Mouse (Mus musculus): ENCODE data around the gene Cyp21a1.
"Not testable (repeated sequence)": the region's sequence is repeated elsewhere in the genome, so short reads cannot be mapped to it uniquely, and the experiment has no call there.

Cyp21a1 gene

GRCm38 (mm10) chr17:34804301-34804700 is at the start of gene Cyp21a1:
Cyp21a1 (minus strand) TSS chr17:34804561.
- DNase-seq: not testable (repeated sequence)

DNA sequence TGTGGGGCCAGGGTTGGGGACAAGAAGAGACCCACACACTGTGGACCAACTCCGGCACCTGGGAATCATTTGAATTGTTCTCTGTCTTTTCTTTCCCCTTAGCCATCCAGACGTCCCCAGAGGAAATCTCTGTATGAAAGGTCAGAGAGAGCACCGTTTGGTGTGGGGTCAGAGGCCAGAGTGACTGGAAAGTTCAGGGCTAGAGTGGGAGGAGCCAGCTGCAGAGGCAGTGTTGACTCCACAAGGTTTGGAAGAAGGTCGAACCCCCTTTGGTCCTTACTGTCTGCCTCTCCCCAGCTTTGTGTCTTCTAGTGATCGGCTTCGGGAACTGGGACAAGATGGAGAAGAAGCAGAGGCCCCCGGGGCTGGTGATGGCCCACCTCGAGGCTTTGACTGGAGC is 49.1 kb upstream of the Cyp21a1 start:
- DNase-seq: no peak

DNA sequence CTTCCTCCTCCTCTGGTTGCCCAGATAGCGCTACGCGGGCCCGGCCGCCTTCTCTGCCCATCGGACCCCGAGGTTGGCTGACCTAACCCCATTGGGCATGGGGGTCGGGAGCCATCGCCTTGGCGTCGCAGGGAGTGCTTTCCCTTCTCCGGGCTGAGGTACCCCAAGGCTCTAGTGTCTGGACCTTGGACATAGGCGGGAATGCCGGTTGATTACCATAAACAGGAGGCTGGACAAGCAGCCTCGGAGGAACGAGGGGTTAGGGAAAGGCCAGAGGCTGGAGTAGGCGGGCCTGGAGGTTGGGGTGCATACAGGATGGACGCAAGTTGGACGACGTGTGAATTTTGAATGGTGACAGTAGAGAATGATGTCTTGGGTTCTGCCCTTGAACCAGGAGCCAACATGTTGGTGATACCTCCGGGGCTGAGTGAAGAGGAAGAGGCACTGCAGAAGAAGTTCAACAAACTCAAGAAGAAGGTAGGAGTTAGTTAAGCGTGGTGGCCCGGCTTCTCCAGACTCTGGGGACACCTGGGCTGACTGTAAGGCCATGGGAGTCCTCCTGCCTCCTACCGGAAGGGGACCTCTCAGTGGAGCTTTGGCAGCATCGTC is 46.3 kb upstream of the Cyp21a1 start:
- no peak for DNase-seq

DNA sequence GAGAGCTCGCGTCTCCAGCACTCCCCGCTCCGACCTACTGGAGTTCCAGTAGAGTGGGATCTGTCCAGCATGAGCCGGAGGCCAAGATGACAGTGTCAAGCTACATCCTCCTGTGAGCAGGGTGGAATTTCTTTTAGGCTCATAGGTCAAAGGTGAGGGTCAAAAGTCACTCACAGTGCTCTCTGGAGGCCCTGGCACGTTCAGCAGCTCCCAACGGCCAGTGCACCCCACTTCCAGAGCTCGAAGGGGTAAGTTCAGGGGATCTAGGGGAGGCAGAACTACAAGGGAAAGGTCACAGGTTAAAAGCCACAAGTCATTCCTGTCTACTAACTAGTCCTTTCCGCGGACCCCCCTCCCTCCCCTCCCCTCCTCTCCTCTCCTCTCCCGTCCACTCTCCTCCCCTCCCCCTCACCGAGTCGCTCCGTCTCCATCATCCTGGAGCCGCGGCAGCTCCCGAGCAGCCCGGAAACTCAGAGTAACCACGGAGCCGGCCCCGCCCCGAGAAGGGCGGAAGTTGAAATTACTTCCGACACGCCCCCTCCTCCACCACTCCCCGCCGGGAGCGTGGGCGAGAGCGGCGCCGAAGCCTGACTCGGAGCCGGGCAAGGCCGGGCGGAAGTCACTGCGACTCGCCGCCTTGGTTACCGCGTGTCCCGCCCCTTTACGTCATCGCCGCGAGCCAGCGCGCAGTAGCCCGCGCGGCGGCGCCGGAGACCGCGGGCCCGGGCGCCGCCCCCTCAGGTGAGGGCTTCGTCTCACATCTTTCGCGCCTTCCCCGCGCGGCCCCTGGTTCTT is 45.6 kb upstream of the Cyp21a1 start, which contains the start of the genes Skiv2l and Nelfe:
Skiv2l (minus strand) TSS at position 489 of the 795 bp plus-strand sequence.
Nelfe (plus strand) TSS at position 670 of the 795 bp plus-strand sequence.
- DNase-seq: peak; percentile 98 to 99

GRCm38 (mm10) chr17:34847615-34848014 is 43.3 kb upstream of the Cyp21a1 start:
- DNase-seq: no peak

DNA sequence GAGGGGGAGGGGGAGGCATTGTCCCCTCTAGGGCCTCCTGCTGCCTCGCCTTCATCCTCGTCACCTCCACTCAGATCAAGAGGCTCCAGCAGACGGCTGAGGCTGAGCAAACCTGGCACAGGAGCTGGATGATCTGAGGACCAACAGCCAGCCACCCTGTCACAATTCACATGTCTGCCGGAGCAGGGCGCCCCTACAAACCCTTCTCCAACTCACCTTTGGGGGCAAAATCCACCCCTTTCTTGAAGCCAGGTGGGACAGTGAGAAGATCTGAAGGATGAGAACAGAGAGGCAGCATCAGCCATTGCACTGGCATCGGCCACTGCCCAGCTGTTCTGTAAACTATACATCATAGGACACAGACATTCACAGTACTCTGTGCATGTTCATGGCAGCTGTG is 42.8 kb upstream of the Cyp21a1 start:
- DNase-seq: no peak

- DNase-seq: no peak
These were observed 40.5 kb upstream of the Cyp21a1 start for GRCm38 (mm10) chr17:34844884-34845283.

DNA sequence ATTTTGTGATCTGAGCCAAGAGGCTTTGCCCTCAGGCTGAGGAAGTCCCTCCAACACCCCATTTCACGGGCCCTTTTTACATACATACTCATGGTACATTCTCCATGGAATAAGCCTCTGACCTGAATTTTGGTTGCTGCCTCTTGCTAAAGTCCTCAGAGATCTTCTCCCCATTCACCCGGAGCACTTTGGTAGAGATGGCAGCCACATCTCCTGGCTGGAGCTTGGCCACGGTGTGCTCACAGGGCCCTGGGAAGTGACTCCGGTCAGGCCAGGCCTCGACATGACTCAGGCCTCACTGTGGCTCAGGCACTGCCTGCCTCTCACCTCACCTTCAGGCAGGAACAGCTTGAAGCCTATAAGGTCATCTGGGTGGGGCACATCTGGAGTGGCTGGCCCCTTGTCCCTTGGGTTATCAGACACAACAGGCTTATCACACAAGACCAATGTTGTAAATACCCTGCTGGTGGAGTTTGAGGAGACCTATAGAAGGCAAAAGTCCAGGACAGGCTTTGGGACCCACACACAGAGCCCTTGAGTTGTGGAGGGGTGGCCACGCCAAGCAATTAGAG is 36.5 kb upstream of the Cyp21a1 start:
- no peak for DNase-seq

DNA sequence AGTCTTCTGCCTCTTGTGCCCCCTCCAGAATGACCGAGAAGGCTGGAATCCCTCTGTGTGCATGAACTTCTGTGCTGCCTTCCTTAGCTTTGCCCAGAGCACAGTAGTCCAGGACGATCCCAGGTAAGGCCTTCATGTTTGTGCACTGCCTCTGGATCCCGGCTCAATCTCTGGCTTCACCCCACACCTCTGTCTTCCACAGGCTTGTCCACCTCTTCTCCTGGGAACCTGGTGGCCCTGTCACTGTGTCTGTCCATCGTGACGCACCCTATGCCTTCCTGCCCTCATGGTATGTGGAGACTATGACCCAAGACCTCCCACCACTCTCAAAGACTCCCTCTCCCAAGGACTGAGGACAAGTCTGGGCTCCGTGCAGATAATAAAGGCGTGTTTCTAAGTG is 34.4 kb upstream of the Cyp21a1 start:
- DNase-seq: no peak

GRCm38 (mm10) chr17:34837464-34838324 is 33.3 kb upstream of the Cyp21a1 start:
- DNase-seq: peak; percentile 20 to 22

- peak; percentile 98 for DNase-seq
These were observed 32.5 kb upstream of the Cyp21a1 start, which contains the start of the genes Stk19 and Dxo for GRCm38 (mm10) chr17:34836856-34837221. Stk19 (minus strand) TSS chr17:34836945. Dxo (plus strand) TSS chr17:34837019.

GRCm38 (mm10) chr17:34836155-34836855 is 31.9 kb upstream of the Cyp21a1 start:
- no peak for DNase-seq

- not testable (repeated sequence) for DNase-seq
These were observed 26.4 kb upstream of the Cyp21a1 start for GRCm38 (mm10) chr17:34830776-34831175.

GRCm38 (mm10) chr17:34814818-34815370 is 10.5 kb upstream of the Cyp21a1 start:
- no peak for DNase-seq

DNA sequence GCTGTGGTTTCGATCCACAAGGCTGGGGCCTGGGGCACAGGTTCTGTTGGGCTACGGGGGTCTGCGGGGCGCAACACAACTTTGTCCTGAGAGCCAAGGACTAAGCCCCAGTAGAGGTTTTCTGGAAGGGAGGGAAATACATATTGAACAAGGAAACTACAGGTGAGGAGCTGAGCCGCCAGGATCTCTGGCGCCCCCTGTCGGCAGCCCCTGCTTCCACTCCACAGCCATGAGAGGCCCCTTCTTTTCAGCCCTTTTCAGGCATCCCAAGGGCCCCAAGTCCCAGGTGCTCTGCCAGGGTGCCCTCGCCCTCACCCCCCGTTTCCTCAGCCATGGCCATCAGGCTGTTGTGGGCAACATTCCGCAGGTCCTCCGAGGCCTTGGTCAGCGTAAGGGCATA is 9.4 kb upstream of the Cyp21a1 start:
- peak; percentile 57 to 65 for DNase-seq

DNA sequence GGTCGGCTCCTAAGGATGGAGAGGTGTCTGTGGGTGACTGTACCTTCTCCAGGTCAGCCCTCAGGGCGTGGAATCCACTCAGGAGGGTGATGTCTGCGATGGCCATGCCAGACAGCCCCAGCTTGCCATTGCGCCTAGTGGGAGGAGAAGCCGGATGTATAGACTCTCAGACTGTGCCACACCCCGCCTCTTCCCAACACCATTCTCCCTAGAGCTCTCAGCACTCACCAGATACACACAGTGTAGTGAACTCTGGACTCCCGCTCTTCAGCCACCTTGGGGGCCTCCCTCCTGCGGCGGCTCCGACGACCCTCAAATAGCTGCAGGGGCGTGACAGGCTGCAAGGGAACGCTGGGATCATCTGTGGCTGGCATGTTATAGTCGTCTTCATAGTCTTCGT is 6.9 kb upstream of the Cyp21a1 start:
- no peak for DNase-seq

GRCm38 (mm10) chr17:34810811-34811210 is 6.5 kb upstream of the Cyp21a1 start:
- DNase-seq: not testable (repeated sequence)

DNA sequence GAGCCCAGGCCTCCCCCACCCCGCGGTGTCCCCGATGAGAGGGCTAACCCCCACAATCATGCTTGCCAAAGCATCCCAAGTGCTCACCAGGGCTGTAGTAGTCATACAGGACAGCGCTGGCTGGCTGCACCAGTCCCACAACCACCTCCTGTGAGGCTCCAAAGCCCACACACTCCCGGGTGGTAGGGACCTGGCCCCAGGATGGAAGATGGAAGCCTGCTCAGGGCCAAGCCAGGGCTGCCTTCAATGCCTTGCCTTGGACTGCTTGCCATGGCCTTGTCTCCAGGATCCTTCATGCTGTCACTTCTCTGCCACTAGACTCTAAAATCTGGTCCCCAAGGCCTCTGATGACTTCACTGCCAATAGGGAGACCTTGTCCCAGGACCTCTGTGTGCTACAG is 6.0 kb upstream of the Cyp21a1 start:
- DNase-seq: not testable (repeated sequence)

- no peak for DNase-seq
These were observed 4.3 kb upstream of the Cyp21a1 start for GRCm38 (mm10) chr17:34808599-34809205.

- no peak for DNase-seq
These were observed 2.8 kb upstream of the Cyp21a1 start for GRCm38 (mm10) chr17:34807176-34807575.

DNA sequence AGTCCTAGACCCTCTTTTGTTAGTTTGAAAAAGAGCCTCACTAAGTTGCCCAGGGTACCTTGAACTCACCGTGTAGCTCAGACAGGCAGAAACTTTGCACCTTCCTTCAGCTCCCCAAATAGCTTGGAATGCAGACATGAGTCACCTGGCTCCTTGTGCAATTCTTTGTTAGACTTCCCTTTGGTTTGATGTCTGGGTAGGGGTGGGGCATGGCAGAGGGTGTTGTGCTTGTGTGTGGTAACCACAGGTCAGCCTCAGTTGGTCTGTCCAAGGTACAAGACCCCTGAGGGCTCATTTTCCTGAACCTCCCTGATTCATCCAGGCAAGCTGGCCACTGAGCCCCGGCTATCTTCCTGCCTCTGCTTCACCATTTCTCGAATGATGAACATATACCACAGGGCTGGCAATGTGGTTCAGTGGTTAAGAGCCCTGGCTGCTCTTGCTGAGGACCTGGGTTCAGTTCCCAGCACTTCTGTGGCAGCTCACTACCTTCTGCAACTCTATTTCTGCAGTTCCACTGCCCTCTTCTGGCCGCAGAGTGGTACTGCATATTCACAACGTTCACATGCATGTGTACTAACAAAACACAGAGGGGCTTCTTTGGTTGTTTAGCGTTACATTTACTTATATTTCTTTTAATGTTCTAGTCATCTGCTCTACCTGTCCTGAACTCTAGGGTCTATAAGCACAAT is 656 bp upstream of the Cyp21a1 start:
- no peak for DNase-seq
